Mouse (Mus musculus) urinary bladder, postnatal 36 days (tissue): ENCODE measurements around the gene Fmo6.

Experiments
- DNase-seq, 2 experiments: peaks; one replicate each; pipeline ENCODE4 v3.0.0; 2022; ENCODE audit warnings: low spot score in 2 of 2, mixed read lengths in 1 of 2

Fmo6 gene

DNA sequence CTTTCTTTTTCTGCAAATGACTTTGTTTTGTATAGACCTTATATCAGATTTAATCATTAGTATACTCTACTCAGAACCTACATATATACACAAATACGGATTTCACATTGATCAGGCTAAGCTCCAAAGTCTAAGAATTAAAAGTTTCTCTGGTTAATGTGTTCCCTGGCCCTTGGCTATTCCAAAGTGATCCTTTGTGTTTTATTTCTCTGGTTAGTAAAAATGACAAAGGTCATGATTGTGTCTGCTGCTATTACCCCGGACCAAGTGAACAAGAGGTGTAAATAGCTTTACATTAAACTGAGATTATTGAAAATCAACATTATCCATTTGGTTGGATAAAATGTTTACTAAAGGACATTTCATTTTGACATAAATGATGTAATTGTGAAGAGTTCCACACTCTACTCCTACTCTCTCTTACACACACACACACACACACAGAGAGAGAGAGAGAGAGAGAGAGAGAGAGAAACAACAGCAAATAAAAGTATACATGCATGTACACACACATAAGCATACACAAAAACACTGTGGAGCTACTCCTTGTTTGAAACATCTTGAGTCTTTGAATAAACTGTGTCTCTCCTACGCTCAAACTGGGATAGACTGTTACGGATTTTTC lies 22.3 kb downstream of the Fmo6 start:
- no peak for DNase-seq

GRCm38 (mm10) chr1:162912085-162912484 lies 25.2 kb downstream of the Fmo6 start:
- DNase-seq, result no peak

- DNase-seq, result no peak
These were observed 35.4 kb downstream of the Fmo6 start for GRCm38 (mm10) chr1:162901879-162902278.

DNA sequence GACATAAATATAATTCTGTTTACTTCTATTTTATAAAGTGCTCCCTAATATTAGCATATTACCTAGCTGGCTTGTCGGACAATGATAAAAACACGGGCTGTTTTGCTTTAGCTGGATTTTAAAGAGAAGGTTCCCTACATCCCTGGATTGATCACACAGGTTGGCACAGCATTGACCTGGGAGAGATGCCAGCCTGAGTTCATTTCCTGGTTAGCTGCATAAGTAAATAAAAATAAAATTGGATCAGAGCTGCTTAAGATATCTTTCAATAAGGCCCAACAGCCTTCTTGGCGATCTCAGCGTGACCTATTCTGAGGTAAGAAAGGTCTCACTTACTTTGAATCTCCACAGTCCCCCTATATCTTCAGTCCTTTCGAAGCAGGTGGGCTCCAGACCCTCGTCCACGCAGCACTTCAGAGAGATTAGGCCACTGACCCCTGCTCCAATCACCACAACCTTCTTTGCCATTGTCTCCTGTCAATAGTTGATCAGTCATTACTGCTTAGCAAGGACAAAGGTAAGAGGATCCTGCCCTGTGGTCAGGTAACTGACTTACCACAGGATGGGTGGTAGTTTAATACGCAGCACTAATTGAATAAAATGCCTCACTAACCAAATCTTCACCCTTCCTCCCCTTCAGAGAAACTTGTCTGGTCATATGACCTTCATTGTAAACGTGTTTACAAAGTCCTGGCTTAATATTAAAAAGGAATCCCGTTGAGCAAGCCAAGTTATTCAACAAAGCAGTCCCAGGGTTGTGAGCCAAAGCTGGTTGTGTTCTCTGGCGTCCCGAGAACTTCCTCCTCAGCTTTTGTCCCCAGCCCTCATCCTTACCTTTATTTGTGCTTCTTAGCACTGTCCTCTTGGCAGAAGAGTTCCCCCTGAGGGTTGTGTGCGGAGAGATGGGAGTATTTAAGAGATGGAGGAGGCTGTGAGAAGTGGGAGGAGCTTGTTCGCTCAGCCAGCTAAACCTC lies 39.2 kb downstream of the Fmo6 start, which contains the start of gene Fmo2:
Gene Fmo2 (minus strand): TSS at position 889 of the 974 bp plus-strand sequence.
- peak; percentile 39 to 62 for DNase-seq

DNA sequence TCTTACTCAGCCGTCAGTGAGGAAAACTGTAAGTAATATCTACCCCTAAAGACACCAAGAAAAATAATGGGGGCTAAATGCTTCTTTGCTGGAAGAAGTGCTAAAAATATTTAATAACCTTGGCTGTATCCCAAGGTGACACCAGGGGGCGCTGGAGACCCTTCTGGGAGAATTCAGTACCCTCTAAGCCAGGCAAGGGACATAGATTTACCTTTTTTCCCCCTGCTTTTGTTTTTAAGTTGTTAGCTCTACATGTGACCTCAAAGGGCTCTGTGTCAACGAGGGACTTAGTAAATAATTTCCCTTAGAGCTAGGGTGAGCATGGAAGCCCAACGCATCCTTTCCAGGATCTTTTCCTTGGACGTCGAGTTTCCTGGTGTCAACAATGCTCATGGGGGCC lies 41.4 kb downstream of the Fmo6 start:
- DNase-seq, result peak; percentile 70 to 77

DNA sequence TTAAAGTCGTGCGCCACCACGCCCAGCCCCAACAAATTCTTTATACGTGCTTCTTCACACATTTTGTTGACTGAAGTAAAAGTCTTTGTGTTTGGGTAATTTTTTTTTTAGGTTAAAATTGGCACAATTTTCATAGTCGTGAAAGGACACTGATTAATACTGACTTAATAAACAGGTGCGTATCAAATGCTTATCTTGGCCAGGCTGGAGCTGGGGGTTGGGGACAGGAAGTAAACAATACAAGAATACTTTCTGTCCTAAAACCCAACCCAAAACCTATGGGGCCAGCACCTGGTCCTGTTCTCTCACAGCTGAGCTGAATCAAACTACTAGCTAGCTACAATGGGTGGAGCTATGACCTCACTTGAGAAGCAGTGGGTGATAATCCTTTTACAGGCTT lies 44.3 kb downstream of the Fmo6 start:
- no peak for DNase-seq

DNA sequence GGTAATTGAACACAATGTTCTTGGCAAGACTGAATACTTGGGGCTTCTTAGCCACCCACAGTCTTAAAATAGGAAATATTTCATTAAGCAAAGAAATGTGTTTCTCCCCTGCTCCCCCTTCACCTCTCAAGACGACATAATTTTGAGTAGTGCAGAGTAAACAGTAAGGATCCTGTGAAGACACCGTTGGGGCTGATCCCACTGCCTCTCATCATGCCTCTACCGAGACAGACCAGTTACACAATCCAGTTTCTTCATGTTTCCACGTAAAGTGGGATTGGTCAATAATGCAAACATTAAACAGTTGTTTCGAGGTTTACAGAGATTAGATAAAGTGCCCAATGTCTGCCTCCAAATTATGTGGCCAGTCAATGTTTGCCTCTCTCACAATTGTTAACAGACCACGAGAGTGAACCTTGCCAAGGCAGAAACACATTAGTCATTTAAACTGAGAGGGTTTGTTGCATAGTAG lies 45.3 kb downstream of the Fmo6 start:
- DNase-seq, result peak in 1 of 2 experiments; percentile 56

DNA sequence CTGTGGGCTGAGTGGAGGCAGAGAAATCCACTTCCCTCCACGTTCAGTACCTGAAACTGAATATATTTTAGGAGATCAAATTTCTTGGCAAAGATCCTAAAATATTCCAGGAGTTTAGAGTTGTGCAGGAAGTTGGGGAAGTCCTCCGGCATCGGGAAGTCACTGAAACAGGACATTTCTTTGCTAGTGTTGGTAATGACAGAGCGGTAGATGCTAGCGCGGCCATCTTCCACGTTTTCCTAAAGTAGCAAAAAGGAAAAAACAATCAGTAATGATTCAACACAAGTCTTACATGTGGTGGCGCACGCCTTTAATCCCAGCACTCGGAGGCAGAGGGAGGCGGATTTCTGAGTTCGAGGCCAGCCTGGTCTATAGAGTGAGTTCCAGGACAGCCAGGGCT lies 48.7 kb downstream of the Fmo6 start:
- no peak for DNase-seq

DNA sequence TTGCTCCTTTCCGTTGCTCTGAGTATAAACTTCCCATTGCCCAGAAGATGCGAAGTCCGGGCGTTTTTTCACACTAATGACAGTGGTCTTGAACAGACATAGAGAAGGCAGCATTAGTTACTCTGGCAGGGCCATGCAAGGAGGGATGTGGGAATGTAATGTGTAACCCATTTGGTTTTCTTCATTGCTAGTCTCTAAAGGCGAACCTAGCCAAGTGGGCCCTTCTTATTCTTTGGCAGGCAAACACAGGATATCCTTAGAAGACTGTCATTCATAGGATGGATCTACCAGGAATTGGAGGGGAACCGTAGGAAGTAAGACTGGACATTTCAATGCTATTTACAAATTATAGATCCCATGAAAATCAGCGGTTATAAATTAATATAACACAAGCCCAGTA lies 49.7 kb downstream of the Fmo6 start:
- no peak for DNase-seq

DNA sequence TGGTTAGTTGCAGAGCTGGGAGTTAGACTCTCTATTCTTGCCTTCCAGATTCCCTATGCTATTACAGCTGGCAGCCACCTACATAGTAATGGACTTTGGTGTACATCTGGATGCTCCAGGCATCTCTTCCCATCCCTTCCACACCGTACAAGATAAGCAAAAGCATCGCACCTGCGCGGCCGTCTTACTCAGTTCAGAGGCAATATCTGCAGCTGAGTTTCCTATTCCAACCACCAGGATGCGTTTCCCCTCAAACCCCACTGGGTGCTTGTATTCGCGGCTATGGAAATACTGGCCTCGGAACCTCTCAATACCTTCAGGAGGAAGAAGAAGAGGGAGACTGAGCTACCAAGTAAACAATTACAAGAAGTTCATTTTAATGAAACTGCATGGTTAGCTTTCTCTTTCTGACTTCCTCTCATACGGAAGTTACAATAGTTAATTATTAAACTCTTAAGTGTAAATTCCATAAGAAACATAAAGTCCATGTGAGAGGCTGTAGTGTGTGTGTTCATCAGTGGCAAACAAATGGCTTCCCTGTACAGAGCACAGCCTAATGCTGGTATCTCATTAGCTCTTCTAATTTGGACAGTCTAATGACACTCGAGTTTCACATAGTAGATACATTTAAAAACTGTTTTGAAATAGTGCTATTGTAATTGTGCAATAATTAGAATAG lies 51.0 kb downstream of the Fmo6 start:
- no peak for DNase-seq

DNA sequence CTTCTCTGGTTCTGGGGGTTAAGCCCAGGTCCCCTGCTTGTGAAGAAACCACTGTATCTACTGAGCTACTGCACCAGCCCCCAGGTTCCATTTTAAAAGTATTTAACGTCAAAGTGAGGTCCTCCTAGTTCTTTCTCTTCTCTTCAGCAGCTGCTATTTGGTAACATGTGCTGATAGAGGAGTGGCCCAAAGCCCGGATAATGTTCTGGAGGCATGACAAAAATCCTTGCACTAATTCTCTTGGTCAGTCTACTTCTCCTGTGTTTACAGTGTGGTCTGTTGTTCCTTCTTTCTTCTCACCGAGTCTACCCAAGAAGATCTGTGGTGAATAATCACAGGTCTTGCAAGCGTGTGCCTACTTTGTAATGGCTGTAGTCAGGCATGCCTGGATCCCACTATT lies 54.6 kb downstream of the Fmo6 start:
- peak in 1 of 2 experiments; percentile 25 for DNase-seq

- peak; percentile 51 to 68 for DNase-seq
These were observed 57.5 kb downstream of the Fmo6 start for GRCm38 (mm10) chr1:162879595-162880369.

DNA sequence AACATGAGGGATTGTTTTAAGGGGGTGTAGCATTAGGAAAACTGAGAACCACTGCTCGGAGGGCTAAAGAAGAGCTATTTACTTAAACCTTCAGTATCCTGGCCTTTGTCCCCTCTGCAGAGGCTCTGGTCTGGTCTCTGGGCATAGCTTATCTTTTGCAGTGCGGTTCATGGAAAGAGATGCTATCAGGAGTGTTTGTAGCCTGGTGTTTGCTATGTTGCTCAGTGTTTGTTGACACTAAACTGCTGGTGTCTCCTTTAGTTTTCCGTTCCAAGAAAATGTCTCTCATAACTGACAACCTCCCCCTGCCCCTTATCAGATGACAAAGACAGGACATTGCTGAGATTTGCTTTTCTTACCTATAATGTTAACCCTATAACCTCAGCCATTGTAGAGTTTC lies 62.2 kb downstream of the Fmo6 start:
- DNase-seq, result no peak

- no peak for DNase-seq
These were observed 65.5 kb downstream of the Fmo6 start for GRCm38 (mm10) chr1:162871701-162872311.

DNA sequence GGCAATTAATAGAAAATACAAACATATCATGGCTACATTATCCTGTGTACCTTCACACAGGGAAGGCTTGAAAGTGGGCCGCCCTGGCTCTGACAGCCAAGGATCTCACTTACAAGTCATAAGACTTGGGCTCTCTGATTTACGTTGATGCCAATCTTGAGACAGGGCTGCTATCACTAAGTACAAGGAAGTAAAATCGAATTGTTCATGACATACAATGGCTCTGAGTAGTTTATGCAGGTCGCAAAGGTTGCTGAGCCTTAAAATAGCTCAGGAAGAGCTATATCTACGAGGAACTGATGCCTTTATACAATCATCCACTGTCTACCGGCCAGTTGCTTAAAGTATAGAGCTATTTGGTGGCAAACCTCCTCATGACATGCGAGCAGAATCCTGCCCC lies 66.3 kb downstream of the Fmo6 start:
- DNase-seq, result no peak

GRCm38 (mm10) chr1:162867396-162867795 lies 69.9 kb downstream of the Fmo6 start:
- no peak for DNase-seq
